In genomic region chr11:95676307-95676706, GRCm38 (mm10) we compare ENCODE assay signal across 7 mouse cellular contexts. TPM values are rescaled to one million over a fixed set of nuclear protein-coding genes. Genes with fewer than 3 reads are reported as not detected.
DNase-seq lines count a peak whose midpoint lies in the region; ATAC-seq and TF ChIP-seq lines count a peak whose summit lies in the region.

No protein-coding gene starts in this region.

- intact Hi-C loops in left cerebral cortex, postnatal 14 days (cut with DNase I): no loop called here

- no peak for TF ChIP-seq POLR2A in ES-Bruce4 (IDR thresholded peaks at IDR 0.05; ENCODE audit: insufficient read depth, low read length)

- TF ChIP-seq EP300 in ES-Bruce4 (IDR thresholded peaks at IDR 0.05; ENCODE audit: insufficient read depth, low read depth, low read length): 0 out of 2 replicates have a peak, but pooled peaks have one; percentile 52

- no peak overlapping the region for H3K9ac ChIP-seq in ES-Bruce4 (ENCODE audit: low read depth, poor library complexity, severe bottlenecking)
- no peak overlapping the region for H3K9ac ChIP-seq in embryonic facial prominence, embryonic 12.5 days
- H3K9ac ChIP-seq in hindbrain, embryonic 15.5 days: no peak overlapping the region
- peak overlapping the region; percentile 25; the same call in 1 of the 2 replicates for H3K9ac ChIP-seq in midbrain, embryonic 13.5 days (replicated peaks)

- H3K4me3 ChIP-seq in ES-Bruce4 (ENCODE audit: low read depth, low read length): no peak overlapping the region
- H3K4me3 ChIP-seq in embryonic facial prominence, embryonic 12.5 days: no peak overlapping the region
- no peak overlapping the region for H3K4me3 ChIP-seq in hindbrain, embryonic 15.5 days
- H3K4me3 ChIP-seq in midbrain, embryonic 13.5 days (replicated peaks): no peak overlapping the region

- peak; percentile 68; the same call in 1 of the 2 replicates for ATAC-seq in embryonic facial prominence, embryonic 12.5 days (ENCODE audit: insufficient number of reproducible peaks, insufficient read depth, low FRiP score, low TSS enrichment)
- peak; percentile 66; the same call in 1 of the 2 replicates for ATAC-seq in hindbrain, embryonic 15.5 days (ENCODE audit: low FRiP score, low read depth)
- peak; percentile 67; the same call in 1 of the 2 replicates for ATAC-seq in midbrain, embryonic 13.5 days

- H3K27ac ChIP-seq in ES-Bruce4 (ENCODE audit: insufficient read depth, low read length): no peak overlapping the region
- H3K27ac ChIP-seq in embryonic facial prominence, embryonic 12.5 days: no peak overlapping the region; the same call in 1 of the 2 replicates
- 0 out of 2 replicates have a peak overlapping the region, but pooled peaks have one; percentile 21 for H3K27ac ChIP-seq in hindbrain, embryonic 15.5 days (replicated peaks)
- peak overlapping the region; percentile 12; the same call in 1 of the 2 replicates for H3K27ac ChIP-seq in midbrain, embryonic 13.5 days

- H3K36me3 ChIP-seq in ES-Bruce4 (ENCODE audit: control insufficient read depth, insufficient read depth, low read length, poor library complexity, severe bottlenecking): peaks cover 63% of the 10 kb centered on the region
- H3K36me3 ChIP-seq in embryonic facial prominence, embryonic 12.5 days: peaks cover 71% of the 10 kb centered on the region
- H3K36me3 ChIP-seq in hindbrain, embryonic 15.5 days: peaks cover 57% of the 10 kb centered on the region
- peaks cover 83% of the 10 kb centered on the region for H3K36me3 ChIP-seq in midbrain, embryonic 13.5 days

- H3K4me2 ChIP-seq in embryonic facial prominence, embryonic 12.5 days (replicated peaks): no peak overlapping the region
- H3K4me2 ChIP-seq in hindbrain, embryonic 15.5 days: no peak overlapping the region
- H3K4me2 ChIP-seq in midbrain, embryonic 13.5 days (replicated peaks): no peak overlapping the region

- H3K4me1 ChIP-seq in ES-Bruce4 (ENCODE audit: control insufficient read depth, insufficient read depth, low read length): no peaks in the 10 kb centered on the region
- peaks cover 30% of the 10 kb centered on the region for H3K4me1 ChIP-seq in embryonic facial prominence, embryonic 12.5 days
- peaks cover 7% of the 10 kb centered on the region for H3K4me1 ChIP-seq in hindbrain, embryonic 15.5 days (replicated peaks)
- H3K4me1 ChIP-seq in midbrain, embryonic 13.5 days (replicated peaks): peaks cover 5% of the 10 kb centered on the region; the same call in 1 of the 2 replicates

- peak; percentile 57 for DNase-seq in 3T3-L1 (ENCODE audit: low read depth, low spot score)
- peak; percentile 63 to 75 for DNase-seq in left cerebral cortex, postnatal 14 days (ENCODE audit: low spot score in 2 of 2)
- DNase-seq in spleen, postnatal 36 days (ENCODE audit: low spot score in 2 of 2): peak; percentile 56 to 59

- 12% methylated on average over 6 of the region's 6 CpGs for WGBS in embryonic facial prominence, embryonic 12.5 days
- 13% methylated on average over 6 of the region's 6 CpGs for WGBS in hindbrain, embryonic 15.5 days
- WGBS in midbrain, embryonic 13.5 days: 23% methylated on average over 6 of the region's 6 CpGs

- no peaks in the 10 kb centered on the region for H3K27me3 ChIP-seq in ES-Bruce4 (ENCODE audit: control insufficient read depth, insufficient read depth, low read length, poor library complexity, severe bottlenecking)
- H3K27me3 ChIP-seq in embryonic facial prominence, embryonic 12.5 days: no peaks in the 10 kb centered on the region
- H3K27me3 ChIP-seq in hindbrain, embryonic 15.5 days: no peaks in the 10 kb centered on the region
- H3K27me3 ChIP-seq in midbrain, embryonic 13.5 days: no peaks in the 10 kb centered on the region

- TF ChIP-seq CTCF in ES-Bruce4 (IDR thresholded peaks at IDR 0.05; ENCODE audit: low read depth, low read length): peak; percentile 94

- H3K9me3 ChIP-seq in ES-Bruce4 (replicated peaks; ENCODE audit: control insufficient read depth, insufficient read depth, low read length, poor library complexity, severe bottlenecking): no peaks in the 10 kb centered on the region
- H3K9me3 ChIP-seq in embryonic facial prominence, embryonic 12.5 days: no peaks in the 10 kb centered on the region
- no peaks in the 10 kb centered on the region for H3K9me3 ChIP-seq in hindbrain, embryonic 15.5 days
- no peaks in the 10 kb centered on the region for H3K9me3 ChIP-seq in midbrain, embryonic 13.5 days

RNA-seq across cellular contexts. Expression of gene Phb, which starts 9.6 kb away (rescaled TPM):
- polyA plus RNA-seq in ES-Bruce4 (2011; ENCODE audit: insufficient read depth, insufficient read length, low read depth, missing spikeins): 255 and 274 TPM in 2 replicates
- 229 and 231 TPM in 2 replicates for polyA plus RNA-seq in embryonic facial prominence, embryonic 12.5 days (2016; fragmentation: Nextera tagmentation; extraction: Ambion mirVana)
- polyA plus RNA-seq in hindbrain, embryonic 15.5 days (2015; fragmentation: Nextera tagmentation; extraction: Ambion mirVana): 182 and 187 TPM in 2 replicates
- total RNA-seq in left cerebral cortex, postnatal 14 days (2021): 10 to 100 TPM; 82.5 to 86.3 TPM
- 168 and 179 TPM in 2 replicates for polyA plus RNA-seq in midbrain, embryonic 13.5 days (2015; fragmentation: Nextera tagmentation; extraction: Ambion mirVana)

RNA-seq across cellular contexts. Expression of gene Zfp652, which starts 36.2 kb away (rescaled TPM):
- 41.4 TPM in 2 replicates for polyA plus RNA-seq in ES-Bruce4 (2011; ENCODE audit: insufficient read depth, insufficient read length, low read depth, missing spikeins)
- 23.7 and 24.5 TPM in 2 replicates for polyA plus RNA-seq in embryonic facial prominence, embryonic 12.5 days (2016; fragmentation: Nextera tagmentation; extraction: Ambion mirVana)
- polyA plus RNA-seq in hindbrain, embryonic 15.5 days (2015; fragmentation: Nextera tagmentation; extraction: Ambion mirVana): 24.0 and 26.1 TPM in 2 replicates
- 10 to 100 TPM; 40.3 to 40.6 TPM for total RNA-seq in left cerebral cortex, postnatal 14 days (2021)
- polyA plus RNA-seq in midbrain, embryonic 13.5 days (2015; fragmentation: Nextera tagmentation; extraction: Ambion mirVana): 29.0 and 32.1 TPM in 2 replicates

RNA-seq across cellular contexts. Expression of gene B130006D01Rik, which starts 47.1 kb away (rescaled TPM):
- polyA plus RNA-seq in ES-Bruce4 (2011; ENCODE audit: insufficient read depth, insufficient read length, low read depth, missing spikeins): 2.3 and 3.9 TPM in 2 replicates
- 2.0 and 2.1 TPM in 2 replicates for polyA plus RNA-seq in embryonic facial prominence, embryonic 12.5 days (2016; fragmentation: Nextera tagmentation; extraction: Ambion mirVana)
- polyA plus RNA-seq in hindbrain, embryonic 15.5 days (2015; fragmentation: Nextera tagmentation; extraction: Ambion mirVana): 1.1 and 1.2 TPM in 2 replicates
- 1 to 10 TPM in 1 of 2 experiments, under 1 TPM in 1; 0.99 to 1.1 TPM for total RNA-seq in left cerebral cortex, postnatal 14 days (2021)
- 1.5 and 2.0 TPM in 2 replicates for polyA plus RNA-seq in midbrain, embryonic 13.5 days (2015; fragmentation: Nextera tagmentation; extraction: Ambion mirVana)

Comparison
In these comparisons a context has a peak if more than half of its experiments do, and no peak if none do; other contexts are left out.
1. H3K27ac ChIP-seq: peak in hindbrain, embryonic 15.5 days (single experiment) and midbrain, embryonic 13.5 days (single experiment); none in ES-Bruce4 (single experiment) and embryonic facial prominence, embryonic 12.5 days (single experiment).
2. Peak in every context shown above with its lines, with median percentiles within 50 percentile points of each other: DNase-seq and ATAC-seq.